Mouse (Mus musculus): ENCODE data around the gene Ciart.
"Not testable (repeated sequence)": the region's sequence is repeated elsewhere in the genome, so short reads cannot be mapped to it uniquely, and the experiment has no call there.

Ciart gene

GRCm38 (mm10) chr3:95881979-95882815 is at the start of gene Ciart:
Gene Ciart, minus strand, starts transcription at chr3:95882251.
- DNase-seq (ENCODE audit: inconsistent age in 2 of 2, low spot score in 1 of 2) = peak; percentile 98

DNA sequence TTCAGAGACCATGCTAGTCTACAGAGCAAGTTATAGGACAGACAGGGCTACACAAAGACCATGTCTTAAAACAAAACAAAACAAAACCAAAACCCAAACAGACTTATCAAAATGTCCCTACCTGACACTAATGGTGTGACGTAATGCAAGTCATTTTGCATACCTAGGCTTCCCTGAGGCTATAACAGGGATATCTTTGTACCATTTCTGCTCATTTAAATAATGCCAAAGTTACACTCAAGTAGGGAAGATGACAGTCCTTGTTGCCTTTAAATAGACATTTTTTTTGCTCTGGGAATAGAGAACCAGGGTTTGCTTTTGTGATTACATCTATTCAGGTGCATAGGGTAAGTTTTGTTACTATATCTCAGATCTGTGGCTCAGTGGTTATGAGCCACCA is 49.4 kb upstream of the Ciart start:
- DNase-seq (ENCODE audit: inconsistent age in 2 of 2, low spot score in 1 of 2) = no peak

GRCm38 (mm10) chr3:95930471-95930789 is 48.4 kb upstream of the Ciart start:
- no peak for DNase-seq (ENCODE audit: inconsistent age in 2 of 2, low spot score in 1 of 2)

DNA sequence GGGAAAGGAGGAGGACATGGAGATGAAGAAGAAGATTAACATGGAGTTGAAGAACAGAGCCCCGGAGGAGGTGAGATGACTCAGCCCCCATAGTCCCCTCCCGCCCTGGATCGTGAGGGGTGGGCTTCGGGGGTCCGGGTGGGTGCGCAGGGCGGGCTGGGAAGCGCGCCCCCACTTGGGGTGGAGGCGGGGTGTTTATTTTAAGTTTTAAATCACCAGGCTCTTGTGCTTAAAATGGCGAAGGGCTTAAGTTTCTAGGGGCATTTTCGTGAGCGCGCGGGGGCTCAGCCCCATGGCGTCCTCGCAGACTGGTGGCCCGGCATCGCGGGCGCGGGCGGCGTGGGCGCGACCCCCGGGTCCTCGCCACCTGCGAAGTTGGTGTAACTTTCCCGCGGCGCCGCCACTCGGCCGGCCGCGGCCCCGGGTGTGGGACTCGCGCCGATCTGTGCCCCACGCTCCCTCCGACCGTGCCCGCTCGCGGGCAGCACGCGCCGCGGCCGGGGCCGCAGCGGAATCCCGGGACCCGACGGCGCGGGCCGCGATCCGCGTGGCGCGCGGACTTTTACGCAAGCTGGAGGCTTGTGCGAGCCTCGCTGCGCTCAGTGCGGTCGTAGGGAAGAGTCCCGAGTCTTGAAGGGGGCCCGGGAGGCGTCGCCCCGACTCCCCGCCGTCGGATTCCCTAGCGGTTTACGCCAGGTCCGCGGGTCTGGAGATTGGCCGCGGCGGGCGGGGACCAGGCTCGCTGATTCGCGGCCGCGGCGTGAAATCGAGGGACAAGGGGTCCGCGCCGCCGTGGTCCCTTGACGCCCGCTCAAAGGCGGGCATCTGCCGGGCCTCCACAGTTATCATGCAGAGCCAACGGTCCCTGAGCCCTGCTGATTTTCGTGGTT is 47.8 kb upstream of the Ciart start:
- peak; percentile 65 to 86 for DNase-seq (ENCODE audit: inconsistent age in 2 of 2, low spot score in 1 of 2)

DNA sequence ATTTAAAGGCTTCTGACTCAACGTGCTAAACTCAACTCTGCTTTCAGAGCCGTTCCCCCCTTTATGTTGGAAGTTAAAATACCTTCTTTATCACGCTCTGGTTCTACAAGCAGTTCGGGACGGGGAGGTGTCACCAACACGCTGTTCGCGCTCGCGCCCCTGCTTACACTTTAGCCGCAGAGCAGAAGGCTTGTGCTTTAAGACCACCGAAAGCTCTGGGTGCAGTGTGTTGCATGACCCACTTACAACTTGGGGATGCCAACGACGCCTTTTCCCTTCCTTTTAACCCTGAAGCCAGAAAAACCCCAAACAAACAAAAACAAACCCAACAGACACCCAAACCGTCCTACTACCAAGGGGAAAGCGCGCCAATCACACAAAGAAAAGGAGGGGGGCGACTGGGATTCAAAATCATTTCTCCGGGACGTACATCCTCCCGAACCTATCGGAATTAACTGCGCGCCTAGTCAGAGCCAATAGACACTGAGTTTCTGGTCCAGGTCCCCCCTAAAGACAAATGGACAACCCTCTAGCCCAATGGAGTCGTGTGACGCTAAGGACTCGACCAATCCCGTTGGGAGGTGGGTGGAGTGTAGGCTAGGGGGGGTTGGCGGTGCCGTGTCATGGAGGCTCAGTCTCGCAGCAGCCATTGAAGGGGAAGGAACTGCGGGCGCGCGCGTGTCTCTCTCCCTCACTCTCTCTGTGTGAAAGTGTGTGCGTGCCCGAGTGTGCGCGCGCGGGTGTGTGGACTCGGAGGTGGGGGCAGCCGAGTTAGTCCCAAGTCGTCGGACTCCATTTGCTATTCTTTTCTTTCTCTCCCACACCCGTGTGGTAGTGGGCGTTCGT is 46.8 kb upstream of the Ciart start, which contains the start of gene Anp32e:
Gene Anp32e (plus strand): TSS at position 589 of the 846 bp plus-strand sequence.
- peak; percentile 98 to 100 for DNase-seq (ENCODE audit: inconsistent age in 2 of 2, low spot score in 1 of 2)

GRCm38 (mm10) chr3:95928261-95928657 is 46.2 kb upstream of the Ciart start:
- DNase-seq (ENCODE audit: inconsistent age in 2 of 2, low spot score in 1 of 2) = no peak

- no peak for DNase-seq (ENCODE audit: inconsistent age in 2 of 2, low spot score in 1 of 2)
Measured at GRCm38 (mm10) chr3:95925087-95925486, 43.0 kb upstream of the Ciart start.

DNA sequence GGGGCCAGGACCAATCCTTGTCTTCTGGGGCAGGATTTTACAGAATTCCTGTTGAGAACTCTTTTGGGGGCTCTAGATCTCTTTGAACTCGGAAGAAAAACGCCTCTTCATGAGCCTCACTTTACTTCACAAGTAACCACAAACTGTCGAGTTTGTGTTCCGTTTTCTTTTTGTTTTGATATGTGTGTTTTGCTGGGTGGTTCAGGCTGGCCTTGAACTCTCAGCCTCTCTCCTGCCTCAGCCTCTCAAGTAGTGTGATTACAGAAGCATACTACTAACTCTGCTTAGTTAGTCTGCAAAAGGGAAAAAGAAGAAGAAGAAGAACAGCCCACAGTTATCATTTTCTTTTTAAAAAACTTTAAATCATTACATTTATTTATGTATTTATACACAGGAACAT is 42.1 kb upstream of the Ciart start:
- DNase-seq (ENCODE audit: inconsistent age in 2 of 2, low spot score in 1 of 2) = no peak

GRCm38 (mm10) chr3:95923429-95923828 is 41.4 kb upstream of the Ciart start:
- not testable (repeated sequence) for DNase-seq (ENCODE audit: inconsistent age in 2 of 2, low spot score in 1 of 2)

DNA sequence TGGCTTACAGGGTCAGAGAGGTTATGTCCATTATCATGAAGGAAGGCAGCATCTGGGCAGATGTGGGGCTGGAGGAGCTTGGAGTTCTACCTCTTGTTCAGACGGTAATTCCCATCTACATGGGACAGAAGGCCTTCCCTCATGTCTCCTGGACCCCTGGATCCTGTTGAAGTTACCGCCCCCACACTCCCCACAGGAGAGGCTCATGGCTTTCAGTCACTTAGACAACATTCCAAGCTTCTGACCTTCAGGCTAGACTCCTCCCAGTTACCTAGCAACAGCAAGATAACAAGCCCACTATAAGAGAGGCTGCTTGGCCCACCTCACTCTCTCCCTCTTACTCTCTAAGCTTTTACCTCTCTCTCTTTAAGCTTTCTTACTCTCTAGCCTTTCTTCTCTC is 38.5 kb upstream of the Ciart start:
- not testable (repeated sequence) for DNase-seq (ENCODE audit: inconsistent age in 2 of 2, low spot score in 1 of 2)

DNA sequence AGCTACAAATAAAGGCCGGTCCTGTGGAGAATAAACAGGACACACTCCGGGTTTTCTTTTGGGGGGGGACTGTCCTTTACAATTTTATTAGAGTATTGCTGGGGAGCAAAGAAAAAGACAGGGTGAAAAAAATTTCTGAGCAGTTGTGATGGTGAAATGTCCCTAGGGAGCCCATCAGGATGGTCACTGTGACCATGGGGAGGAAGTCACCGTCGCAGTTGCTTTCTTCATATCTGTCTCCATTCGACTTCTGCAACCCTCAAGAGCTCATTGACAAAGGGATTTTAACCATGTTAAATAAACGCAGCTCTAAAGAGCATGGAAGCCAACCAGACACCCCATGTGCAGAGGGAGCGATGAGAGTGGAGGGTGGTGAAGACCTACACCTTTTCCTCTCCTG is 34.7 kb upstream of the Ciart start:
- DNase-seq (ENCODE audit: inconsistent age in 2 of 2, low spot score in 1 of 2) = no peak

GRCm38 (mm10) chr3:95914706-95915105 is 32.7 kb upstream of the Ciart start:
- DNase-seq (ENCODE audit: inconsistent age in 2 of 2, low spot score in 1 of 2) = no peak

- DNase-seq (ENCODE audit: inconsistent age in 2 of 2, low spot score in 1 of 2) = no peak
Measured at GRCm38 (mm10) chr3:95907613-95908012, 25.6 kb upstream of the Ciart start.

GRCm38 (mm10) chr3:95906860-95907259 is 24.8 kb upstream of the Ciart start:
- DNase-seq (ENCODE audit: inconsistent age in 2 of 2, low spot score in 1 of 2) = peak in 1 of 2 experiments; percentile 77

GRCm38 (mm10) chr3:95905940-95906492 is 24.0 kb upstream of the Ciart start:
- peak; percentile 57 to 77 for DNase-seq (ENCODE audit: inconsistent age in 2 of 2, low spot score in 1 of 2)

- peak in 1 of 2 experiments; percentile 53 for DNase-seq (ENCODE audit: inconsistent age in 2 of 2, low spot score in 1 of 2)
Measured at GRCm38 (mm10) chr3:95905146-95905939, 23.3 kb upstream of the Ciart start.

- DNase-seq (ENCODE audit: inconsistent age in 2 of 2, low spot score in 1 of 2) = peak in 1 of 2 experiments; percentile 50
Measured at GRCm38 (mm10) chr3:95904568-95904967, 22.5 kb upstream of the Ciart start, which contains the start of gene Car14. Gene Car14, minus strand, starts transcription at chr3:95904691.

DNA sequence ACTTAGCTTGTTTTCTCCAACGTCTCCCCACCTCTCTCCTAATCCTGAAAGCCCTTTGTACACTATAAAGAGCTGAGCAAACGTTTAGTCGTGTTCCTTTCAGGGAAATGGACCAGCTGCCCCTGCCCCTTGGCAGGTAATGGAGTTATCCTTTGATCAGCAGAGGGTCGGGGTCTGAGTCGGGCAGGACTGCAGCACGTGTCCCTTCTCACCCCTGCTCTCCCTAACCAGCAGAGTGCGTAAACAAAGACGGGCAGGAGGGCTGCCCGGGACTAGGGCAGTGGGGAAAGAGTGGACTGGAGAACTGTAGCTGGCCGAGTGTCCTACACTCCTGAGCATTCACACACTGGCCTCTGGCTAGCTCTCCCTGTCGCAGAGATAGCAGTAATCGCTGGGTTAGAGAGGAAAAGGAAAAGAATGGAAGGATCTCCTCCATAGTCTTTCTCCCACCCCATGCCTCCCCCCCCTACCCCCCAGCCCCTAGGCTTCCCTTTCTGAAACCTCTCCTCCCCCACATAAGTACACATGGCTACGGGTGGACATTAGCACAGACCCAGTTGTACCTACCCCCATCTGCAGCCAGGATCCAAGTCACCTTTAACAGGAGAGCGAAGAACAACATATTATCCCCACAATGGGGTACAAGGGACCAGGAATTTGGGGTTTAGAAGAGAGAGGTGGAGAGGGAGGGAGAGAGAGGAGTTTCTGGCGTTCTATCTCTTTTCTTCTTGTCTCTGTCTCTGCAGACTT is 21.9 kb upstream of the Ciart start:
- peak in 1 of 2 experiments; percentile 29 for DNase-seq (ENCODE audit: inconsistent age in 2 of 2, low spot score in 1 of 2)

DNA sequence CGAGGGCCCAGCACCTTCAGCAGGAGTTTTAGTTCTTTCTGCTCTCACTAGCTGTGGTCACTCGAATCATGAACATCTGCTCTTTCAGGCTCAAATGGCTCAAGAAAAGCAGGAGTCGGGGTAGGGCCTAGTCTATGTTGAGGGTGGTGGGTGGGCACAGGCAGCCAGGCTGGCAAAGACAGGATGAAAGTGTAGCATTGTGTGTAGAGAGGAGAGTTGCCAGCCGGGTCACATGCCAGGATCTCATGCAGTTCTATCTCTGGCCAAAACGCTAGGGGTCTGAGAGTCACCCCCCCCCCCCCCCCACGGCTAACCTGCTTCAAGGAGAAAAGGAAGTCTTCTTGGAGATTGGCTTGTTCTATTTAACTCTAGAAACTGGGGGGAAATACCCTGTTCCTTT is 20.6 kb upstream of the Ciart start:
- DNase-seq (ENCODE audit: inconsistent age in 2 of 2, low spot score in 1 of 2) = peak in 1 of 2 experiments; percentile 20
